Mouse (Mus musculus) embryonic facial prominence, embryonic 14.5 days (tissue): ENCODE results near the gene Odf2. TPM values are rescaled to one million over a fixed set of nuclear protein-coding genes. Genes with fewer than 3 reads are reported as not detected.

Experiments used
- ATAC-seq: fragments of 200-750 bp; cut with Nextera tagmentation; 2 replicates; pipeline ENCODE4 v1.8.0; 2017; ENCODE audit warnings: low read depth, moderate number of reproducible peaks, moderate TSS enrichment
- DNase-seq: peaks from one replicate; pipeline ENCODE4 v3.0.0-alpha.2; 2015; ENCODE audit warnings: low spot score
- H3K27ac ChIP-seq: fragments of 300-500 bp; sonication (generic); replicated peaks from 2 replicates; pipeline ENCODE4 v1.5.1; 2014; ENCODE audit warnings: low read depth, mild to moderate bottlenecking, low read length, moderate library complexity
- H3K27me3 ChIP-seq: fragments of 300-500 bp; sonication (generic); replicated peaks from 2 replicates; pipeline ENCODE4 v1.6.1; 2014; ENCODE audit warnings: low read length; ENCODE audit not compliant: control insufficient read depth, insufficient read depth
- H3K36me3 ChIP-seq: fragments of 300-500 bp; sonication (generic); 2 replicates; pipeline ENCODE4 v1.6.1; 2014; ENCODE audit warnings: low read length, mixed read lengths; ENCODE audit not compliant: control insufficient read depth, insufficient read depth
- H3K4me1 ChIP-seq: fragments of 300-500 bp; sonication (generic); 2 replicates; pipeline ENCODE4 v1.6.1; 2014; ENCODE audit warnings: antibody characterized with exemption, low read length; ENCODE audit not compliant: control insufficient read depth, insufficient read depth
- H3K4me2 ChIP-seq: fragments of 300-500 bp; sonication (generic); 2 replicates; pipeline ENCODE4 v1.6.1; 2014; ENCODE audit warnings: low read depth, mild to moderate bottlenecking, low read length, moderate library complexity, mixed read lengths
- H3K4me3 ChIP-seq: fragments of 300-500 bp; sonication (generic); 2 replicates; pipeline ENCODE4 v1.5.1; 2014; ENCODE audit warnings: low read depth, mild to moderate bottlenecking, low read length
- H3K9ac ChIP-seq: fragments of 300-500 bp; sonication (generic); 2 replicates; pipeline ENCODE4 v1.6.1; 2014; ENCODE audit warnings: low read depth, mild to moderate bottlenecking, low read length, moderate library complexity, mixed read lengths
- H3K9me3 ChIP-seq: fragments of 300-500 bp; sonication (generic); 2 replicates; pipeline ENCODE4 v1.6.1; 2016; ENCODE audit warnings: low read length; ENCODE audit not compliant: control insufficient read depth
- WGBS: fragments of 180-500 bp; shearing (Covaris S2); extraction: QIAGEN DNeasy Blood & Tissue Kit; methylation state at CpG from one replicate; pipeline ENCODE4 v1.1.7; 2014; 5-methylcytosine and 5-hydroxymethylcytosine counted together
- polyA plus RNA-seq: library from polyadenylated mRNA; unstranded; fragments of >200 nt; fragmentation: Nextera tagmentation; extraction: Ambion mirVana; gene quantifications from 2 replicates; pipeline ENCODE4 v1.2.1, GENCODE M21; 2014

The Odf2 gene
- polyA plus RNA-seq, 1 experiment from 2014 or later, result 35.6 TPM

- no peaks in the 10 kb centered on the region for H3K9me3 ChIP-seq
- no peak for DNase-seq
- H3K4me1 ChIP-seq, result peaks cover 5% of the 10 kb centered on the region
- WGBS, result 94% methylated on average over 7 of the region's 7 CpGs
- H3K4me3 ChIP-seq, result no peak overlapping the region
- H3K27me3 ChIP-seq, result no peaks in the 10 kb centered on the region
- H3K4me2 ChIP-seq, result no peak overlapping the region
- ATAC-seq, result no peak
- H3K9ac ChIP-seq, result no peak overlapping the region
- H3K36me3 ChIP-seq, result peaks cover 86% of the 10 kb centered on the region
- no peak overlapping the region for H3K27ac ChIP-seq
Observed at GRCm38 (mm10) chr2:29940826-29941225, 51.8 kb downstream of the Odf2 start.

- ATAC-seq, result no peak
- DNase-seq, result peak; percentile 26
Observed at GRCm38 (mm10) chr2:29944723-29945122, 55.7 kb downstream of the Odf2 start.

GRCm38 (mm10) chr2:29948896-29949295 is 59.9 kb downstream of the Odf2 start:
- no peak for DNase-seq
- H3K4me3 ChIP-seq, result no peak overlapping the region

More at GRCm38 (mm10) chr2:29944723-29945122, 55.7 kb downstream of the Odf2 start:
- H3K27me3 ChIP-seq, result no peaks in the 10 kb centered on the region
- H3K9me3 ChIP-seq, result no peaks in the 10 kb centered on the region
- H3K4me1 ChIP-seq, result no peaks in the 10 kb centered on the region
- WGBS, result 6% methylated on average over 1 of the region's 1 CpGs
- no peak overlapping the region for H3K4me2 ChIP-seq
- H3K36me3 ChIP-seq, result peaks cover 95% of the 10 kb centered on the region
- H3K27ac ChIP-seq, result peak overlapping the region; percentile 48
- no peak overlapping the region for H3K9ac ChIP-seq
- H3K4me3 ChIP-seq, result no peak overlapping the region

GRCm38 (mm10) chr2:29961246-29961645 is 72.2 kb downstream of the Odf2 start:
- H3K27ac ChIP-seq, result no peak overlapping the region
- no peaks in the 10 kb centered on the region for H3K27me3 ChIP-seq
- H3K36me3 ChIP-seq, result peaks cover 42% of the 10 kb centered on the region
- H3K4me1 ChIP-seq, result peaks cover 10% of the 10 kb centered on the region
- WGBS, result 94% methylated on average over 7 of the region's 7 CpGs
- no peak overlapping the region for H3K4me2 ChIP-seq
- H3K9ac ChIP-seq, result no peak overlapping the region
- ATAC-seq (no peak), DNase-seq (peak; percentile 33)
- no peaks in the 10 kb centered on the region for H3K9me3 ChIP-seq
- H3K4me3 ChIP-seq, result no peak overlapping the region

More at GRCm38 (mm10) chr2:29948896-29949295, 59.9 kb downstream of the Odf2 start:
- Histone ChIP-seq H3K4me1 (no peaks in the 10 kb centered on the region), H3K4me2 (no peak overlapping the region), H3K36me3 (peaks cover 92% of the 10 kb centered on the region), H3K27ac (no peak overlapping the region), H3K9ac (no peak overlapping the region), H3K9me3 (no peaks in the 10 kb centered on the region), H3K27me3 (no peaks in the 10 kb centered on the region)
- no peak for ATAC-seq
- 92% methylated on average over 5 of the region's 5 CpGs for WGBS

- Histone ChIP-seq H3K36me3 (peaks cover 26% of the 10 kb centered on the region; the same call in 1 of the 2 replicates), H3K9ac (peak overlapping the region; percentile 98), H3K9me3 (no peaks in the 10 kb centered on the region), H3K27me3 (no peaks in the 10 kb centered on the region), H3K4me3 (peak overlapping the region; percentile 98), H3K4me1 (peaks cover 29% of the 10 kb centered on the region), H3K27ac (peak overlapping the region; percentile 88), H3K4me2 (peak overlapping the region; percentile 73)
- ATAC-seq (peak; percentile 3; the same call in 1 of the 2 replicates), DNase-seq (peak; percentile 76)
- 13% methylated on average over 10 of the region's 10 CpGs for WGBS
Observed at GRCm38 (mm10) chr2:29964354-29965249, 75.6 kb downstream of the Odf2 start.

- peak within 1 kb of the TSS; percentile 98 for H3K4me3 ChIP-seq
- ATAC-seq (peak; percentile 99), DNase-seq (peak; percentile 98)
- peaks cover 29% of the 10 kb centered on the region for H3K4me1 ChIP-seq
- 0% methylated on average over 26 of the region's 82 CpGs for WGBS
- H3K4me2 ChIP-seq, result peak within 1 kb of the TSS; percentile 73
- peaks cover 28% of the 10 kb centered on the region; the same call in 1 of the 2 replicates for H3K36me3 ChIP-seq
- H3K27ac ChIP-seq, result peak within 1 kb of the TSS; percentile 88
- H3K9me3 ChIP-seq, result no peaks in the 10 kb centered on the region
- peak within 1 kb of the TSS; percentile 98 for H3K9ac ChIP-seq
- no peaks in the 10 kb centered on the region for H3K27me3 ChIP-seq
Observed at GRCm38 (mm10) chr2:29965250-29965843, 76.3 kb downstream of the Odf2 start, which contains the start of gene Sptan1. Gene Sptan1, plus strand, starts transcription at chr2:29965560.

- Histone ChIP-seq H3K27me3 (no peaks in the 10 kb centered on the region), H3K4me3 (peak overlapping the region; percentile 98), H3K36me3 (peaks cover 30% of the 10 kb centered on the region; the same call in 1 of the 2 replicates), H3K4me1 (peaks cover 29% of the 10 kb centered on the region), H3K4me2 (peak overlapping the region; percentile 73), H3K9me3 (no peaks in the 10 kb centered on the region), H3K27ac (peak overlapping the region; percentile 88), H3K9ac (peak overlapping the region; percentile 98)
- DNase-seq (peak; percentile 48), ATAC-seq (peak; percentile 6)
- WGBS, result 1% methylated on average over 23 of the region's 41 CpGs
Observed at GRCm38 (mm10) chr2:29965906-29966305, 76.9 kb downstream of the Odf2 start.

GRCm38 (mm10) chr2:29966826-29967225 is 77.8 kb downstream of the Odf2 start:
- DNase-seq (peak; percentile 16), ATAC-seq (no peak)
- H3K4me1 ChIP-seq, result peaks cover 29% of the 10 kb centered on the region
- H3K4me3 ChIP-seq, result peak overlapping the region; percentile 98
- peak overlapping the region; percentile 73 for H3K4me2 ChIP-seq
- no peaks in the 10 kb centered on the region for H3K9me3 ChIP-seq
- H3K9ac ChIP-seq, result peak overlapping the region; percentile 98; the same call in 1 of the 2 replicates
- peaks cover 27% of the 10 kb centered on the region; the same call in 1 of the 2 replicates for H3K36me3 ChIP-seq
- no peak overlapping the region for H3K27ac ChIP-seq
- 72% methylated on average over 2 of the region's 2 CpGs for WGBS
- H3K27me3 ChIP-seq, result no peaks in the 10 kb centered on the region
